ENCODE assay signal across 20 mouse cellular contexts in genomic region chr13:109506754-109507153, GRCm38 (mm10).
"Had no signal": no experiment of that assay in that cellular context is flagged by ENCODE, and none has a peak within 500 bp of the region (broad histone marks: within the 10 kb centered on the region; RNA-seq: fewer than 3 reads in every experiment).

No protein-coding gene starts in this region.

- H3K4me1 ChIP-seq: kidney, embryonic 15.5 days; limb, embryonic 15.5 days; midbrain, embryonic 12.5 days; midbrain, embryonic 15.5 days; neural tube, embryonic 12.5 days; neural tube, embryonic 15.5 days had no signal

- H3K27ac ChIP-seq: hindbrain, postnatal 0 days; kidney, embryonic 15.5 days; limb, embryonic 15.5 days; liver, embryonic 14.5 days; midbrain, embryonic 12.5 days; neural tube, embryonic 12.5 days; neural tube, embryonic 15.5 days had no signal

- H3K4me3 ChIP-seq: kidney, embryonic 15.5 days; limb, embryonic 15.5 days; midbrain, embryonic 12.5 days; midbrain, embryonic 15.5 days; neural tube, embryonic 12.5 days; neural tube, embryonic 15.5 days had no signal

- H3K27me3 ChIP-seq: kidney, embryonic 15.5 days; limb, embryonic 15.5 days; midbrain, embryonic 12.5 days; midbrain, embryonic 15.5 days; neural tube, embryonic 12.5 days; neural tube, embryonic 15.5 days had no signal

- ATAC-seq: hindbrain, postnatal 0 days; inflammation-experienced regulatory T-cells, adult 6 months; intestine, embryonic 16.5 days; liver, postnatal 0 days; midbrain, embryonic 15.5 days had no signal

- DNase-seq: kidney, adult 2 months; kidney, postnatal 36 days; liver, postnatal 0 days; right cerebral cortex, adult 18-20 months; right cerebral cortex, postnatal 14 days; right cerebral cortex, postnatal 4 days; thymus, adult 2 months; thymus, postnatal 14 days; thymus, postnatal 4 days had no signal

- H3K36me3 ChIP-seq: kidney, embryonic 15.5 days; limb, embryonic 15.5 days; midbrain, embryonic 12.5 days; midbrain, embryonic 15.5 days; neural tube, embryonic 12.5 days; neural tube, embryonic 15.5 days had no signal

- H3K4me2 ChIP-seq: kidney, embryonic 15.5 days; limb, embryonic 15.5 days; liver, embryonic 11.5 days; midbrain, embryonic 12.5 days; midbrain, embryonic 15.5 days; neural tube, embryonic 12.5 days; neural tube, embryonic 15.5 days had no signal

- H3K9me3 ChIP-seq: kidney, embryonic 15.5 days; limb, embryonic 15.5 days; midbrain, embryonic 12.5 days; midbrain, embryonic 15.5 days; neural tube, embryonic 12.5 days; neural tube, embryonic 15.5 days had no signal

- H3K9ac ChIP-seq: kidney, embryonic 15.5 days; limb, embryonic 15.5 days; liver, embryonic 14.5 days; liver, postnatal 0 days; midbrain, embryonic 12.5 days; midbrain, embryonic 15.5 days; neural tube, embryonic 12.5 days; neural tube, embryonic 15.5 days had no signal
